Mouse (Mus musculus): ENCODE data around the gene Wdr41.

Gene Wdr41

GRCm38 (mm10) chr13:94976219-94977186, at the start of gene Wdr41:
TSS of gene Wdr41 (plus strand) at chr13:94976344.
- DNase-seq (ENCODE audit: extremely low spot score) = peak; percentile 90

- DNase-seq (ENCODE audit: extremely low spot score) = no peak
Measured at GRCm38 (mm10) chr13:94928086-94928485, 48.1 kb upstream of the Wdr41 start.

DNA sequence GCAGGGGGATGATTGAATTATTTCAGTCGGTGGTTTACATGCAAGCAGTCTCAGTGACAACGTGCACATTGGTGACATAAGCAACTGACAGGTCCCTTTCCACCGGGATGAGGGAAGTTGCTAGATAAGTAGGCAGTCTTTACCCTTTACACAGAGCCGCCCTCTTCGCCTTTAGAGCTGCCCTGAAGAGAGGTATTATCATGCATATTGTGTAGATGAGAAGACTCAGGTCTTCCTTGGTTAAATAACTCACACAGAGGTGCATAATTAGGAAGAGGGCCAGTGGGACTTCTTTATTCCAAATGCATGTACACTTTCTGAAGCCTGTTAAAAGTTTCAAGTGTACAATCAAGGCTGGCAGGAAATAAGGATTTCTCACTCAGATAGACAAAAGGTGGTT, 37.7 kb upstream of the Wdr41 start:
- DNase-seq (ENCODE audit: extremely low spot score) = no peak

DNA sequence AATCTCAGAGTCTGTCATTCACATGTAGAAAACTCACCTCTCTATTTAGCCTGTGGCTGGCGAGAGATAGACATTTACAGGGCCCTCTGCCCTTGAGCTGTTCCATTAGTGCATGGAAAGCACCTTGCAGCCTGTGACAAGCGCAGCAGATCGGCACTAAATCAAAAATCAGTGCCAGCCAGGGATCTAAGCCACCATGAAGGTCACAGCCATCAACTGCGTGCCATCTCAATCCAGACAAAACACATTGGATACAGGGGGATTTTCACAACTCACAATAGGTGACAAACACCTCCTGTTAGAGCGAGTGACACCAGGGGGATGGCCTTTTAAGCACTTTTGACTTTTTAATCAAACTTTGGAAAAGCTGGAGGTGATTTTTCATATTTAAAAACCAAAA, 36.0 kb upstream of the Wdr41 start:
- DNase-seq (ENCODE audit: extremely low spot score) = no peak

DNA sequence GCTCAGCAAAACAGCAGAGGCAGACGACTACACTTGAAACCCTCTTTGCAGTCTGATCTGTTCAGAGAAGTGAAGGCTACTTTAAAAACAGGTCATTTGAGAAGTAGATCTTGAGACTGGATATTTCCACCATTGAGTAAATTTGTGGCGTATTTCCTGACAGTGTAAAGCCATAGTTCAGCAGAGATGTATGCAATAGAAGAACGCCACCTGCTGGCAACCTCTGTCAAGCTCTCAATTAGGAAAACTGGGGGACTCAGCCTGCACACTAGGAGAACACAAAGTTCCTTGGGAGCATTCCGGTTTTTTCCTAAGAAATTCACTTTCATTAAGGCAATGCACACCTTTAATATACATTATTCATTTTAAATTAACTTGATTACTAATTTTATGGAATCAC, 34.9 kb upstream of the Wdr41 start:
- DNase-seq (ENCODE audit: extremely low spot score) = peak; percentile 59

- no peak for DNase-seq (ENCODE audit: extremely low spot score)
Measured at GRCm38 (mm10) chr13:94955941-94956340, 20.2 kb upstream of the Wdr41 start.

- DNase-seq (ENCODE audit: extremely low spot score) = no peak
Measured at GRCm38 (mm10) chr13:94957965-94958364, 18.2 kb upstream of the Wdr41 start.

DNA sequence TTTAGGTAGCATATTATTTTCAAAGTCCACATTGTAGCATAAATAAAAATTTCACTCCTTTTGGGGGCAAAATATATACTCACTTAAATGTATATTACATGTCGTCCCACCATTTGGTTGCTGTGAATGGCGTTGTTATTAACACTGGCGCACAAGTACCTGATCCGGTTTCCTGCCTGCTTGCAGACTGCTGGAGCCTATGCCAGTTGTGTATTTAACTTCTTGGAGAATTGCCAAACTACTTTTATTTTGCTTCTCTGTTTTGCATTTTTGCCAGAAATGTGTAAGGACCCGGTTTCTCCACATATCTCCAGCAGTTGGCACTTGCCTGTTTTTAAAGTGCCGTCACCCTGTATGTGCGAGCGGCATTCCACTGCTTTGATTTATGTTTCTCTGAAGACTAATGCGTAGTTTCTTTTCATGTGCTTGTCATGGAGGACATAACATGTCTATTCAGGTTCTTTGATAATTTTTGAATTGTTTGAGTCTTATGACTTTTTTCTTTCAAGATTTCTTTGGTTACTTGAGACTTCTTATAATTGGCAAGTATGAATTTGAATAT, 6.1 kb upstream of the Wdr41 start:
- no peak for DNase-seq (ENCODE audit: extremely low spot score)

DNA sequence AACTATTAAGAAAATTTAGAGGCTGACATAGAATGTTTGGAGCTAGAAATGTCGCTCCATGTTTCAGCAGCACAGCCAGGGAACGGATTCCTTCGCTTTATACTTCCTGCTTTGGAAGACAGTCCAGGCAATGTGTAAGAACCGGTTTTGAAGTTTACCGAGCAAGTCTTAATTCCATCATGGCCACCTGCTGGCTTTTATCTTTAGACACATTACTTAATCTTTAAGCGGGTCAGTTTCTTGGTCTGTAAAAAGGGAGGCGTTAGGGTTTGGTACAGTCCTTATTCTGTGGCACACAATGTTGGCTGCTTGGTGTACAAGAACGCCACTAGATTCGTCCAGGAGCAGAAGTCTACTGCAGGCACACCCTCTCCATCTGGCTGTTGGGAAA, 321 bp upstream of the Wdr41 start:
- DNase-seq (ENCODE audit: extremely low spot score) = no peak

GRCm38 (mm10) chr13:94979081-94979480, 2.9 kb downstream of the Wdr41 start:
- DNase-seq (ENCODE audit: extremely low spot score) = no peak

DNA sequence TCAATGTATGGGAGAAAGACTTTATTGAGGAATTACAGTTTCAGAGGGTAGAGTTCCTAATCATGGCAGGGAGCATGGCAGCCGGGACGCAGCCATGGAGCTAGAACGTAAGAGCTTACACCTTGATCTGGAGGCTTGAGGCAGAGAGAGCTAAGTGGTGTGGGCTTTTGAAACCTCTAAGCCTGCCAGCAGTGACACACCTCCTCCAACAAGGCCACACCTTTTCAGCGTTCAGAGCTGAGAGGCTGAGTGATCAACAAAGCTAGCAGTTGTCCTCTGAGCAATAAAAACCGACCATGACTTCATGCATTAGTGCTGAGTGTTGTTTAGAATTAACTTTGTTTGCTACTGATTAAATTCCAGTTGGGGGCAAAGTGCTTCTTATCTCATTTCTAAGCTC, 14.4 kb downstream of the Wdr41 start:
- no peak for DNase-seq (ENCODE audit: extremely low spot score)

GRCm38 (mm10) chr13:95007281-95007680, 31.1 kb downstream of the Wdr41 start:
- DNase-seq (ENCODE audit: extremely low spot score) = no peak

DNA sequence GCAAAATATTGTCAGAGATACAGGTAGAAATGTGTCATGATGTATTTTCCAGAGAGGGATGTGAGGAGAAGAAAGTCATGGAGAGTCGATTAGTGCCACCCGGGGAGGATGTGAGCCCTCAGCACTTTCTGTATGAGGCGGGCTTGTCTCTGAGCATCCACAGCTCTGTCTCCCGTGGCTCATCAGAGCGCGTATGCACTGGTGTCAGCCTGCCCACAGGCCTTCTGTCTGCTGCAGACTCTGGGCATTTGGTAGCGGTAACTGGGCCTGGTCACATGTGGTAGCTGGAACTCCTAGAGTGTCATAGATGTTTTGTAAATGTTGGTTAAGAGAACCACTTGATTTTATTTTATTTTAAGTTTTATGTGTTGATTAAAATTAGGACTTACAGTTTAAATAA, 33.1 kb downstream of the Wdr41 start:
- DNase-seq (ENCODE audit: extremely low spot score) = no peak

GRCm38 (mm10) chr13:95011546-95012257, 35.6 kb downstream of the Wdr41 start:
- DNase-seq (ENCODE audit: extremely low spot score) = no peak

DNA sequence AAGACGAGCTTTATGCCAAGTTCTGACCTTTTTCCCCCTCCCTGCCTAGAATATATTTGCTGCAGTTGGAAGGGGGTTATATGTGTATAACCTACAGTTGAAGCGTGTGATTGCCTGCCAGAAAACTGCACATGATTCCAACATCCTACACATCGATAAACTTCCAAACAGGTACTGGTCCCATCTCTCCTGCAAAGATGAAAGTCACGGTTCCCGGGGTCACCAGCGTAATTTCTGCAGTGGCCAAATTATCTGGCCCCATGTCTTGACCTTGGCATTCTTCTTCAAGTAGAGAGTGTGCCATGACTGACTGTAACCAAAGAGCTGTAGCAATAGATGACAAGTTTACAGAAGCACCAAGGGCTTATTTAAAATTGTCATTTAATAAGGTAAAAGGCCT, 41.1 kb downstream of the Wdr41 start:
- DNase-seq (ENCODE audit: extremely low spot score) = no peak

- DNase-seq (ENCODE audit: extremely low spot score) = peak; percentile 67
Measured at GRCm38 (mm10) chr13:95017916-95018315, 41.8 kb downstream of the Wdr41 start.

DNA sequence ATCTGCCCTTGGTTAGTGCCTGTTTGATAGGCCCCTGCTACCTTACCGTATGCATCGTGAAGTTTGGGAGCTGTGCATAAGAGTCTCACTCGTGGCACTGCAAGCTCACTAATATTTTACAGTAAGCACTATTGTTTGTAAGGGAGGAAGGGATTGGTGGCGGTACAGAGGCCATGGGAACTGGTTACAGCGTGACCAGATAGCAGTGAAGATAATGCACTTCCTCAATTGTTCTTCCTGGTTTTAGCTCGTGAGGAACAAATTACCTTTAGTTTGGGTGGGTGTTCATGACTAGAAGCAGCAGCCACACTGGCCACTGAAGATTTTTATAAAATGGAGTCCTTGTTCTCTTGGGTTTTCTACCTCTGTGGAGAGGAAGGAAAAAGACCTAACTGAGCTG, 43.2 kb downstream of the Wdr41 start:
- DNase-seq (ENCODE audit: extremely low spot score) = no peak

DNA sequence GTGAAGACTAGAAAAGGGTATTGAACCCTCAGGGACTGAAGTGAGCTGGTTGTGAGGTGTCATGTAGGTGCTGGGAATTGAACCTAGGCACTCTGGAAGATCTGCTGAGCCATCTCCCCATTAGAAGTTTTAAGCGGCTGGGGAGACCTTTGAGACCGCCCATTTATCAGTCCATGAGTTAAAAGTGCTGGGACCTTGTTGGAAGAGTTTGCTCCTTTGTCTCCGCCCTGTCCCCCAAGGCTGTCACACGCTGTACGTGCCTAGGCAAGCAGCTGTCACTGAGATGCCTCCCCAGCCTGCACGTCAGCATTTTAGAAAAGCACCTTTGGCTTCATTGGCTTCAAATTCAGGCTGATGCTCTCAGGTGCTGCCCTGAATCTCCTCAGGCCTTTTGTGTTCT, 44.1 kb downstream of the Wdr41 start:
- DNase-seq (ENCODE audit: extremely low spot score) = no peak

GRCm38 (mm10) chr13:95030828-95031227, 54.7 kb downstream of the Wdr41 start:
- DNase-seq (ENCODE audit: extremely low spot score) = no peak

DNA sequence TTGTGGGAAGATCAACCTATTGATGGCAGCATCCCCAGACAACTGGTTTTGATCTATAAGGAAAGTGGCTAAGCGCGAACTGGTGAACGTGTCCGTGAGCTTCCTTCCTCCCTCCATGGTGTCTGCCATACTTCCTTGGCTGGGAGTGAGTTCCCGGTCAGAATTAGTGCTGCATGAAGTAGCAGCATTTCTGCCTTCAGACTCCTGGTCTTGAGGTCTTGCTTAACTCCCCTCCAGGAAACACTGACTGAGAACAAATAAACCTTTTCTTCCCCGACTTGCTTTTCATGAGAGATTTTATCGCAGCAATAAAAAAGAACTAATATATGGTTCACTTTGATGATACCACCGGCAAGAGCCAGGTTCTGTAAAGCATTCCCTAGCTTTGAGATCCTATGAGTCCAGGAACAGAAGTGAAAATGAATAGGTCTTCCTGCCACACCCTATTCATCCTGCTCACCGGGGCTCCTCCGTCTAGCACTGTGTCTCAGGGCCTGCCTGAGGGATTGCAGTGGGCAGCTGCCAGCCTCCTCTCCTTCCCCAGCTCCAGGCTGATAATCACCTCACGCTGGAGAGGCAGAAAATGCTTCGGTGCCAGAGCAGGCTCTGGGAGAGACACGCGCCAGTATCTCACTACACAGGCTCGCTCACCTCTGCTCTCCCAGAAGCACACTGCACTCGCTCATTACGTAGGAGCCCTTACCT, 56.1 kb downstream of the Wdr41 start:
- no peak for DNase-seq (ENCODE audit: extremely low spot score)

DNA sequence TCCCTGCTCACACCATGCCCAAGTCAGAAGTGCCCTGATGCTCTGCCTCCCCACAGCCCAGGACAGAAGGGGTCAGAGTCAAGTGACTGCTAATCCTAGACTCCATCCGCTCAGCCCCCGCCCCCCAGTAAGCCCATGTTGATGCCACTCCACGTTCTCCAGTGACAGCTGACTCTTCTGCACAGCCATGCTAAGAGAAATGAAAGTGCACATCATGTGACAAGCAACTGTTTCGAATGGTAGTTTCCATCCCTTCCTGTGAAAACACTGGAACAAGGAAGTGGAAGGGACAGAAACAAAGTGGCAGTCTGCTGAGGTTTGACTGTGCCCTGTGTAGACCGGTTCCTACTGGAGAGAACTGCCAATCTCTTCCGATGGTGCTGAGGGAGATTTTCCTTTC, 56.8 kb downstream of the Wdr41 start:
- DNase-seq (ENCODE audit: extremely low spot score) = no peak

GRCm38 (mm10) chr13:95034094-95034493, 58.0 kb downstream of the Wdr41 start:
- no peak for DNase-seq (ENCODE audit: extremely low spot score)

Measured in embryo, embryonic 9.5 days (tissue).